Mouse (Mus musculus) bone marrow, adult 2 months (tissue): ENCODE data around the gene 1110059E24Rik.

Experiments used
- CTCF ChIP-seq: fragments of 200-500 bp; IDR thresholded peaks from 2 replicates; pipeline ENCODE4 v1.5.1; 2011; ENCODE audit warnings: low read length, control low read depth; ENCODE audit not compliant: control insufficient read depth, insufficient read depth
- POLR2A ChIP-seq: fragments of 200-500 bp; IDR thresholded peaks from 2 replicates; pipeline ENCODE4 v1.6.1; 2011; ENCODE audit warnings: low read depth, mild to moderate bottlenecking, control low read depth, low read length, borderline replicate concordance; ENCODE audit not compliant: control insufficient read depth

GRCm38 (mm10) chr19:21654788-21655187 lies 2.0 kb upstream of the 1110059E24Rik start:
- TF ChIP-seq CTCF (no peak), POLR2A (no peak)
